Mouse (Mus musculus): ENCODE measurements at regions not wholly inside any gene's neighbourhood (a gene's known extent, or its start where the extent isn't known, plus 50 kb on each side); places are given as distances from the start of the nearest gene placed in this dataset.

DNA sequence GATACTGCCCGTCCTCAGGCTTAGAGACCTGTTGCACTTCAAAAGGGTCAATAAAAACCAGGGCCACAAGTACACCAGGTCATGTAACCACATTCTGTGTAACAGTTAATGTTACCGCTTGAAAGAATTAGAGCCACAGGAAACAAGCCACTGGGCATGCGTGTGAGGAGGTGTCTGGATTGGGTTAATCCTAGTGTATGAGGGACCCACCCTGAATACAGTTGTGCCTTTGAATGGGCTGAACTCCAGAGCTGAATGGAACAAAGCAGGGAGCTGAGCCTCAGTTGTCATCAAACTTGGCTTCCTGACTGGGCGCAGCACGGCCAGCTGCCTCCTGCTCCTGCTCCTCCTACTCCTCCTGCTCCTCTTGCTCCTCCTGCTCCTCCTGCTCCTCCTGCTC, 148.0 kb upstream of the A230072I06Rik start:
- DNase-seq (ENCODE audit: low read depth, low spot score): no peak
- Histone ChIP-seq H3K4me3 (ENCODE audit: control insufficient read depth in 1 of 2, insufficient read depth in 1 of 2, low read depth in 2 of 2, low read length in 2 of 2) (no peak overlapping the region), H3K9ac (ENCODE audit: control insufficient read depth, low read depth, low read length, poor library complexity, severe bottlenecking) (no peak overlapping the region), H3K36me3 (ENCODE audit: control insufficient read depth in 1 of 2, insufficient read depth in 2 of 2, low read length in 2 of 2) (no peaks in the 10 kb centered on the region), H3K9me3 (replicated peaks; ENCODE audit: insufficient read depth, low read length) (no peaks in the 10 kb centered on the region), H3K27me3 (ENCODE audit: control insufficient read depth in 1 of 2, insufficient read depth in 2 of 2, low read length in 2 of 2) (no peaks in the 10 kb centered on the region), H3K4me1 (ENCODE audit: control insufficient read depth in 1 of 2, insufficient read depth in 2 of 2, low read length in 2 of 2) (no peaks in the 10 kb centered on the region), H3K79me2 (ENCODE audit: control insufficient read depth, insufficient read depth, low read length, poor library complexity) (no peaks in the 10 kb centered on the region), H3K27ac (ENCODE audit: control insufficient read depth, low read depth, low read length) (no peak overlapping the region)
- TF ChIP-seq MXI1 (IDR thresholded peaks at IDR 0.05; ENCODE audit: low read depth, low read length) (no peak), NELFE (IDR thresholded peaks at IDR 0.05; ENCODE audit: low read depth, low read length) (no peak), MAX (IDR thresholded peaks at IDR 0.05; ENCODE audit: low read length) (no peak), ZKSCAN1 (IDR thresholded peaks at IDR 0.05; ENCODE audit: low read depth, low read length) (no peak), NRF1 (IDR thresholded peaks at IDR 0.05; ENCODE audit: insufficient read depth, low read depth, low read length, poor library complexity, severe bottlenecking) (no peak), CTCF (IDR thresholded peaks at IDR 0.05 in 2 of 3, conservative IDR thresholded peaks at IDR 0.05 in 1 of 3; ENCODE audit: control insufficient read depth in 1 of 3, insufficient read depth in 1 of 3, low read depth in 2 of 3, low read length in 3 of 3, poor library complexity in 1 of 3, severe bottlenecking in 1 of 3) (no peak), CHD2 (IDR thresholded peaks at IDR 0.05; ENCODE audit: low read length) (no peak), GATA1 (IDR thresholded peaks at IDR 0.05; ENCODE audit: low read depth, low read length) (no peak), TAL1 (IDR thresholded peaks at IDR 0.05; ENCODE audit: low read length) (no peak), ZNF384 (IDR thresholded peaks at IDR 0.05; ENCODE audit: low read depth, low read length) (no peak), TBP (IDR thresholded peaks at IDR 0.05; ENCODE audit: low read depth, low read length) (no peak)

GRCm38 (mm10) chr8:12134200-12134599, 144.4 kb upstream of the A230072I06Rik start:
- Histone ChIP-seq H3K4me1 (ENCODE audit: control insufficient read depth in 1 of 2, insufficient read depth in 2 of 2, low read length in 2 of 2) (no peaks in the 10 kb centered on the region), H3K4me3 (ENCODE audit: control insufficient read depth in 1 of 2, insufficient read depth in 1 of 2, low read depth in 2 of 2, low read length in 2 of 2) (no peak overlapping the region), H3K79me2 (ENCODE audit: control insufficient read depth, insufficient read depth, low read length, poor library complexity) (no peaks in the 10 kb centered on the region), H3K36me3 (ENCODE audit: control insufficient read depth in 1 of 2, insufficient read depth in 2 of 2, low read length in 2 of 2) (no peaks in the 10 kb centered on the region), H3K27me3 (ENCODE audit: control insufficient read depth in 1 of 2, insufficient read depth in 2 of 2, low read length in 2 of 2) (no peaks in the 10 kb centered on the region), H3K9me3 (replicated peaks; ENCODE audit: insufficient read depth, low read length) (no peaks in the 10 kb centered on the region), H3K27ac (ENCODE audit: control insufficient read depth, low read depth, low read length) (no peak overlapping the region), H3K9ac (ENCODE audit: control insufficient read depth, low read depth, low read length, poor library complexity, severe bottlenecking) (no peak overlapping the region)
- TF ChIP-seq ZC3H11A (IDR thresholded peaks at IDR 0.05; ENCODE audit: low read depth, low read length) (no peak), NRF1 (IDR thresholded peaks at IDR 0.05; ENCODE audit: insufficient read depth, low read depth, low read length, poor library complexity, severe bottlenecking) (no peak), ELF1 (IDR thresholded peaks at IDR 0.05; ENCODE audit: low read depth, low read length) (no peak), BHLHE40 (IDR thresholded peaks at IDR 0.05; ENCODE audit: borderline replicate concordance, low read depth, low read length) (no peak), KAT2A (conservative IDR thresholded peaks at IDR 0.05; ENCODE audit: low read depth, low read length) (no peak), TBP (IDR thresholded peaks at IDR 0.05; ENCODE audit: low read depth, low read length) (no peak), GABPA (IDR thresholded peaks at IDR 0.05; ENCODE audit: low read depth, low read length) (no peak), EP300 (IDR thresholded peaks at IDR 0.05; ENCODE audit: low read depth in 1 of 2, low read length in 2 of 2) (no peak), UBTF (IDR thresholded peaks at IDR 0.05; ENCODE audit: borderline replicate concordance, insufficient read depth, low read depth, low read length) (no peak), MEF2A (IDR thresholded peaks at IDR 0.05; ENCODE audit: extremely low read depth, insufficient replicate concordance, low read depth, low read length, poor library complexity, severe bottlenecking) (no peak), MAZ (IDR thresholded peaks at IDR 0.05; ENCODE audit: low read depth, low read length) (no peak), ZNF384 (IDR thresholded peaks at IDR 0.05; ENCODE audit: low read depth, low read length) (no peak), USF2 (IDR thresholded peaks at IDR 0.05; ENCODE audit: borderline replicate concordance in 1 of 2, insufficient read depth in 1 of 2, low read depth in 1 of 2, low read length in 2 of 2) (no peak), MYC (IDR thresholded peaks at IDR 0.05; ENCODE audit: low read depth, low read length) (no peak), MXI1 (IDR thresholded peaks at IDR 0.05; ENCODE audit: low read depth, low read length) (no peak)
- DNase-seq (ENCODE audit: low read depth, low spot score): no peak

All from MEL (cell line).